Mouse (Mus musculus) brain, embryonic 14.5 days (tissue): Measurements from ENCODE around the gene Cyren. TPM values are rescaled to one million over a fixed set of nuclear protein-coding genes. Genes with fewer than 3 reads are reported as not detected.

Experiments
- DNase-seq: peaks from one replicate; pipeline ENCODE4 v3.0.0-alpha.2; 2011; ENCODE audit warnings: low read depth
- CTCF ChIP-seq: fragments of 200-500 bp; IDR thresholded peaks from 2 replicates; pipeline ENCODE4 v1.5.1; 2012; ENCODE audit warnings: inconsistent platforms, mild to moderate bottlenecking, moderate library complexity, borderline replicate concordance; ENCODE audit not compliant: insufficient read depth, insufficient read length; ENCODE audit errors: extremely low read depth
- POLR2A ChIP-seq: fragments of 200-500 bp; IDR thresholded peaks from 2 replicates; pipeline ENCODE4 v1.6.1; 2012; ENCODE audit warnings: mild to moderate bottlenecking, inconsistent platforms, borderline replicate concordance; ENCODE audit not compliant: poor library complexity, insufficient read depth, insufficient read length, severe bottlenecking; ENCODE audit errors: extremely low read depth
- polyA plus RNA-seq: library from polyadenylated mRNA; depleted of rRNA; stranded (reverse); fragments of >200 nt; gene quantifications from 2 replicates; pipeline ENCODE4 v1.2.3, GENCODE M21; 2012

Cyren gene
- polyA plus RNA-seq, 1 experiment, result 12.4 TPM

- TF ChIP-seq POLR2A (no peak), CTCF (no peak)
- DNase-seq, result no peak
Observed at GRCm38 (mm10) chr6:34909631-34910345, 31.9 kb upstream of the Cyren start.

- DNase-seq, result no peak
- TF ChIP-seq POLR2A (no peak), CTCF (no peak)
Observed at GRCm38 (mm10) chr6:34907696-34908260, 29.9 kb upstream of the Cyren start.

DNA sequence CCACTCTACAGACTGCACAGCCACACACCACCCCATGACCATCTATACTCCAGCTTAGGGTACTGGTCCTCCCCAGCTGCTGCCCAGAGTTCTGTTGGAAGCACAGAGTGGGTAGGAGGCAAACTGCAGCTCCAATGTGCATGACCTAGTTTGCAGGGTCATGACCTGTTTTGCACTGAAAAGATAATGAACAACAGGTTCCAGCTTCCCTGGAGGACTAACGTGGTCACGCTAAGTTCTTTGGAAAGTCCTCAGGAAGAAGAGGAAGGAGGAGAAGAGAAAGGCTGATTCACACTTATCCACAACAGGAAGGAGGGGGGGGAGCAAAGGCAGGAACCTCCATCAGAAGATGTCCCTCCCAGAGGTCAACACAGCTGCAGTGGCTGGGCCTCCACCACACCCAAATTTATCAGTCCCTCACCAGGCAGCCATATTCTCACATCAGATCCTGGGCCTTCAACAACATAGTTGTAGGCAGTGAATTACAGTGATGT lies 29.3 kb upstream of the Cyren start:
- no peak for TF ChIP-seq POLR2A
- TF ChIP-seq CTCF, result no peak
- DNase-seq, result no peak

- no peak for TF ChIP-seq POLR2A
- no peak for TF ChIP-seq CTCF
- no peak for DNase-seq
Observed at GRCm38 (mm10) chr6:34906661-34907060, 28.8 kb upstream of the Cyren start.

DNA sequence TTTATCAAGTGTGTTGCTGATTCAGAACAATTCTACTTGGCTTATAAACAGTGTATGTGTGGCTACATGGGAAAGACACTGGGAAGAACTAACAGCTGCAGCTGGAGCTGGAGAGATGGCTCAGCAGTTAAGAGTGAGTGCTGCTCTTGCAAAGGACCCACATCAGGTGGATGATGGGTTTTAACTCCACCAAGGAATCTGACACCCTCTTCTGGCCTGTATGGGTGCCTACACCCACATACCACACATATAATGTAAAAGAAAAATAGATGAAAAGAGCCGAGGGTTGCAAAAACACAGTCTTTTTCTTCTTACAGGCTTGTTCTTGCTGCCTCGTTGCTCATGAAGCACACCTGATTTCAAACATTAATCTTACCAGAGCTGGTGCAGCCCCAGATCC lies 28.3 kb upstream of the Cyren start:
- no peak for TF ChIP-seq POLR2A
- TF ChIP-seq CTCF, result no peak

GRCm38 (mm10) chr6:34904361-34904760 lies 26.5 kb upstream of the Cyren start:
- TF ChIP-seq POLR2A (no peak), CTCF (no peak)
- no peak for DNase-seq

More for the DNA sequence above, 28.3 kb upstream of the Cyren start:
- DNase-seq, result no peak

DNA sequence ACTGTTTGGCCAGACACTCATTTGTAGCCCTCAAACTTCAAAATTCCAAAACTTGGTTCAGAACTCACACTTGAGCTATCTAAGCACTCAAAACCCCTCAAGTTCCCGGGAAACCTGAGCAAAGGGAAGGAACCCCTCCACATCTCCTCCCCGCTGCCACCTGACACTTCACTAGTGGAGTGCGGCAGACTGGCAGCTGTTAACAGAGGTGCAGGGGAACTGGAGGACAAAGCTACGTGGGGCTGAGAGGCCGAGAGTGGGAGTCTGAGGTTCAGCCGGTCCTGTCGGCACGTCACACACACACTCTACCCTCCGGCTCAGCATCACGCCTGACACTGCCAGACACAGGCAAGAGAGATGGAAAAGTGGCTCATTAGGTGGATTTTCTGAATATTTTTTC lies 26.0 kb upstream of the Cyren start:
- no peak for DNase-seq
- TF ChIP-seq CTCF (no peak), POLR2A (no peak)

DNA sequence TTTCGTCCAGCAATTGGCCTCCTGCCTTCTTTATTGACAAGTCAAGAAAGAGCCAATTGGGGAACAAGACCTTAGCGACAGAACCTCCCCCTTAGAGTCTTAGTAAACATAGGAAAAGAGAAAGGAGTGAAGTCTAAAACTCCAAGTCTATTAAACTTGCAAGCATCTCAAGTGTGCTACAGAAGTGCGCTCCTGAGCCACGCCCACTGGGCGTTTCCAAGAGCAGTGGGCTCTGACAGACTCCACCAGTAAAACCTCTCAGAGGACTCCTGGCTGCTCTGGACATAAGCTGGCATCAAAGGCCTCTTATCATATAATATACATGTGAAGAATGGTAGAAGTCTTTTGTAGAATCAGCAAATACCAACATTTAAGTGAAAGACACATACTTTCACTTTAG lies 25.6 kb upstream of the Cyren start:
- TF ChIP-seq CTCF (no peak), POLR2A (no peak)
- DNase-seq, result no peak

DNA sequence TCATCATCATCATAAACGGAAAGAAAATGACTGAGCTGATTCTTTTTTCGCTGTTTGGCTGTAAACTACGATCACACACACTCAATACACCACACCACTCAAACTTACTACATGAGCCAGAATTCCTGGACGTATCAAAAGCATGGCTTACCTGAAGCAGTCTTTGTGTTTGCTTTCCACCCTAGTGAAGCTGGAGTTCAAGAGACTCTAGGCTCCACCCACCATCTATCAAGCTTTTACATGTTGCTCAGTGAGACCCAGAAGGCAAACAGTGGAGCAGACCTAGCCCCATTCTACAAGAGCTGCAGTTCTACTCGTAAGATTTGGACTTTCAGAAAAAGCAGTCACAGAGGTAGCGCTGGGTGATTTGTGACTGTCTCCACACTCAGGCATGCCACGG lies 24.7 kb upstream of the Cyren start:
- TF ChIP-seq CTCF, result no peak
- no peak for TF ChIP-seq POLR2A
- DNase-seq, result no peak

GRCm38 (mm10) chr6:34901911-34902444 lies 24.1 kb upstream of the Cyren start:
- DNase-seq, result no peak
- TF ChIP-seq CTCF, result no peak
- TF ChIP-seq POLR2A, result no peak

GRCm38 (mm10) chr6:34900990-34901389 lies 23.1 kb upstream of the Cyren start:
- TF ChIP-seq POLR2A, result no peak
- TF ChIP-seq CTCF, result no peak
- DNase-seq, result no peak
